16 mouse cellular contexts compared by ENCODE assay signal in the genomic region with DNA sequence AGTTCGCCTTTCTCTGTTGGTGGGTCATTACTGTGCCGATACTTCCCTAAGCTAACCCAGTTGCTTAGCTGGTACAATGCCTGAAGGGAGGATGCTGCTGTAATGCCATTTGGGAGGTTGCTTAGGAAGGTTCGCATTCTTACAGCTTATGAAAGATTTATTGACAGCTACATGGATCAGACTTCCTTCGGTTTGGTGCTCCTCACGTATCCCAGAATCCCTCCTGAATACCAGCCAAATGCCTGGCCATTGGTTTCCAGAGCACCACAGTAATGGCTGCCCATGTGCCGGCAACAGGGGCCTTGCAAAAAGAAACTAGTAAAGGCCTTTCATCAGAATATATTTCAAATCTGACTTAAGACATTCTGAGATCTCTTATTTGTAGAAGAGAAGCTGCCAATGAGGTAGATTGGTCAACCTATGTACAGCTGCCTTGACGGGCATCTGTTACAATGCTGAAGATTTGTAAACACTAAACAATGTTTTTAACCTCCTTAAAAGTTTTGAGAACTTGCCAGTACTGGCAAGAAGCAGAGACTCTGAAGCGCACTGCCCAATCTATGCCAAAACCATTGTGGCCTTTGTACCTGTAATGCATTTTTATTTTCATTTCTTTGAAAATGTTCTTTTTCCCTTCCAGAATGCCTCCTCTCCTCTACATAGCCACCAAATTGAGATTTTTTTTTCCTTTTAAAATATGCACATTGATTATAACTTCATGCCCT. TPM values are rescaled to one million over a fixed set of nuclear protein-coding genes. Genes with fewer than 3 reads are reported as not detected.
DNase-seq lines count a peak whose midpoint lies in the region; ATAC-seq and TF ChIP-seq lines count a peak whose summit lies in the region.
"Had no signal": no experiment of that assay in that cellular context is flagged by ENCODE, and none has a peak within 500 bp of the region (broad histone marks: within the 10 kb centered on the region; RNA-seq: fewer than 3 reads in every experiment).

No protein-coding gene starts in this region.

- intact Hi-C loops in heart, adult 2 months (cut with DNase I): loop anchor here (10.0 kb wide), 1 partner anchor 1139 kb away; a partner anchor contains a TSS
- intact Hi-C loops in left cerebral cortex, postnatal 4 days (cut with DNase I): loop anchor here (10.0 kb wide), 2 partner anchors 119 to 319 kb away; no protein-coding TSS in a partner anchor

- peaks cover 16% of the 10 kb centered on the region for H3K4me1 ChIP-seq in heart, adult 2 months (ENCODE audit: control insufficient read depth, insufficient read depth, low read length)
- H3K4me1 ChIP-seq in forebrain, postnatal 0 days (ENCODE audit: insufficient read depth): peaks cover 9% of the 10 kb centered on the region; the same call in 1 of the 2 replicates
- H3K4me1 ChIP-seq in intestine, embryonic 15.5 days (replicated peaks): no peaks in the 10 kb centered on the region
- H3K4me1 ChIP-seq: liver, embryonic 13.5 days; midbrain, embryonic 10.5 days had no signal

- no peak for TF ChIP-seq EP300 in heart, adult 2 months (IDR thresholded peaks at IDR 0.05; ENCODE audit: insufficient read depth, low read depth, low read length)

- TF ChIP-seq CTCF in heart, adult 2 months (IDR thresholded peaks at IDR 0.05): no peak
- no peak for TF ChIP-seq CTCF in forebrain, postnatal 0 days (IDR thresholded peaks at IDR 0.05; ENCODE audit: low read depth)

- no peaks in the 10 kb centered on the region for H3K27me3 ChIP-seq in heart, adult 2 months (ENCODE audit: control insufficient read depth, insufficient read depth, low read length)
- no peaks in the 10 kb centered on the region for H3K27me3 ChIP-seq in forebrain, postnatal 0 days (ENCODE audit: insufficient read depth, low read length)
- H3K27me3 ChIP-seq in intestine, embryonic 15.5 days (replicated peaks): no peaks in the 10 kb centered on the region
- H3K27me3 ChIP-seq: heart, embryonic 12.5 days had no signal

- peak; percentile 46 for DNase-seq in cerebellum, adult 8-10 months
- no peak for DNase-seq in cerebellum, adult 11 months
- DNase-seq in heart, adult 2 months: no peak
- DNase-seq in heart, postnatal 4 days: no peak
- peak; percentile 60 for DNase-seq in left cerebral cortex, postnatal 4 days
- no peak for DNase-seq in left cerebral cortex, adult 9 months (ENCODE audit: low spot score in 2 of 2)
- peak; percentile 58 for DNase-seq in forebrain, postnatal 0 days
- DNase-seq: adrenal gland, postnatal 36 days; kidney, postnatal 14 days; liver, embryonic 13.5 days; lung, postnatal 14 days had no signal

- peaks cover 7% of the 10 kb centered on the region for H3K79me2 ChIP-seq in heart, adult 2 months (replicated peaks; ENCODE audit: control insufficient read depth, insufficient read depth, low read length)

- no peak overlapping the region; the same call in 1 of the 2 replicates for H3K4me3 ChIP-seq in heart, adult 2 months
- no peak overlapping the region for H3K4me3 ChIP-seq in forebrain, postnatal 0 days (ENCODE audit: low read depth, low read length)
- H3K4me3 ChIP-seq in intestine, embryonic 15.5 days (replicated peaks): no peak overlapping the region
- H3K4me3 ChIP-seq: erythroblast, embryonic 14.5 days; heart, embryonic 12.5 days; liver, embryonic 13.5 days; midbrain, embryonic 10.5 days had no signal

- H3K27ac ChIP-seq in heart, adult 2 months: peak overlapping the region; percentile 3; the same call in 1 of the 2 replicates
- H3K27ac ChIP-seq in forebrain, postnatal 0 days (ENCODE audit: low read depth, low read length): 0 out of 2 replicates have a peak overlapping the region, but pooled peaks have one; percentile 35
- no peak overlapping the region for H3K27ac ChIP-seq in intestine, embryonic 15.5 days
- H3K27ac ChIP-seq: liver, embryonic 13.5 days; midbrain, embryonic 10.5 days had no signal

- WGBS in heart, adult 2 months: 61% methylated on average over 8 of the region's 8 CpGs
- 52% methylated on average over 8 of the region's 8 CpGs for WGBS in forebrain, postnatal 0 days
- 90% methylated on average over 8 of the region's 8 CpGs for WGBS in intestine, embryonic 15.5 days

- H3K4me2 ChIP-seq in forebrain, postnatal 0 days (ENCODE audit: low read depth): peak overlapping the region; percentile 35
- no peak overlapping the region for H3K4me2 ChIP-seq in intestine, embryonic 15.5 days (replicated peaks)
- H3K4me2 ChIP-seq: heart, embryonic 12.5 days; liver, embryonic 13.5 days had no signal

- ATAC-seq in forebrain, postnatal 0 days: 0 out of 2 replicates have a peak, but pooled peaks have one; percentile 14
- ATAC-seq in intestine, embryonic 15.5 days: no peak

- no peak for TF ChIP-seq POLR2A in heart, adult 2 months (IDR thresholded peaks at IDR 0.05; ENCODE audit: insufficient read depth, low read depth, low read length)

- H3K9ac ChIP-seq in heart, adult 2 months (ENCODE audit: low read depth, low read length): no peak overlapping the region
- peak overlapping the region; percentile 2; the same call in 1 of the 2 replicates for H3K9ac ChIP-seq in forebrain, postnatal 0 days
- no peak overlapping the region for H3K9ac ChIP-seq in intestine, embryonic 15.5 days
- H3K9ac ChIP-seq: heart, embryonic 12.5 days; liver, embryonic 13.5 days had no signal

- H3K9me3 ChIP-seq in forebrain, postnatal 0 days (ENCODE audit: low read length): no peaks in the 10 kb centered on the region
- no peaks in the 10 kb centered on the region for H3K9me3 ChIP-seq in intestine, embryonic 15.5 days
- H3K9me3 ChIP-seq: heart, embryonic 12.5 days; liver, embryonic 13.5 days had no signal

- peaks cover 62% of the 10 kb centered on the region for H3K36me3 ChIP-seq in heart, adult 2 months (ENCODE audit: control insufficient read depth, insufficient read depth, low read length)
- no peaks in the 10 kb centered on the region for H3K36me3 ChIP-seq in forebrain, postnatal 0 days (ENCODE audit: insufficient read depth)
- peaks cover 6% of the 10 kb centered on the region for H3K36me3 ChIP-seq in intestine, embryonic 15.5 days

RNA-seq across cellular contexts. Expression of a gene that starts 7.8 kb away (rescaled TPM):
- not detected for total RNA-seq in heart, adult 2 months (2021)
- 0.15 TPM in 1 of 2 replicates, not detected in the other for polyA plus RNA-seq in heart, adult 2 months (2012; rRNA removed)
- total RNA-seq in heart, postnatal 4 days (2021): not detected
- 1 to 10 TPM; 6.6 to 8.2 TPM for total RNA-seq in left cerebral cortex, postnatal 4 days (2021)
- 12.9 and 15.2 TPM in 2 replicates for total RNA-seq in forebrain, postnatal 0 days (2014; rRNA removed)
- polyA plus RNA-seq in forebrain, postnatal 0 days (2015; fragmentation: Nextera tagmentation; extraction: Ambion mirVana): 19.3 and 20.7 TPM in 2 replicates
- 2.5 and 3.9 TPM in 2 replicates for polyA plus RNA-seq in intestine, embryonic 15.5 days (2015; fragmentation: Nextera tagmentation; extraction: Ambion mirVana)
- total RNA-seq: adrenal gland, postnatal 36 days; neutrophil, adult 5-6 weeks had no signal
- polyA plus RNA-seq: erythroblast, embryonic 14.5 days had no signal

RNA-seq across cellular contexts. Expression of a gene that starts 13.2 kb away (rescaled TPM):
- 100 to 1,000 TPM; 126 to 128 TPM for total RNA-seq in heart, adult 2 months (2021)
- polyA plus RNA-seq in heart, adult 2 months (2012; rRNA removed): 70.3 and 75.6 TPM in 2 replicates
- total RNA-seq in heart, postnatal 4 days (2021): 100 to 1,000 TPM; 206 to 217 TPM
- 10 to 100 TPM; 97.1 to 99.7 TPM for total RNA-seq in left cerebral cortex, postnatal 4 days (2021)
- total RNA-seq in forebrain, postnatal 0 days (2014; rRNA removed): 44.1 and 51.2 TPM in 2 replicates
- 38.2 and 57.5 TPM in 2 replicates for polyA plus RNA-seq in forebrain, postnatal 0 days (2015; fragmentation: Nextera tagmentation; extraction: Ambion mirVana)
- 30.2 and 37.3 TPM in 2 replicates for polyA plus RNA-seq in intestine, embryonic 15.5 days (2015; fragmentation: Nextera tagmentation; extraction: Ambion mirVana)

Comparison
In these comparisons a context has a peak if more than half of its experiments do, and no peak if none do; other contexts are left out.
1. DNase-seq: peak in cerebellum, adult 8-10 months (single experiment), left cerebral cortex, postnatal 4 days (single experiment) and forebrain, postnatal 0 days (single experiment); none in cerebellum, adult 11 months (single experiment), heart, adult 2 months (0 of 2), heart, postnatal 4 days (single experiment) and left cerebral cortex, adult 9 months (0 of 2).
2. RNA of a gene that starts 7.8 kb away (total RNA-seq): 12.9 to 15.2 TPM in forebrain, postnatal 0 days and 6.6 to 8.2 TPM in left cerebral cortex, postnatal 4 days; not detected in heart, postnatal 4 days and not detected in heart, adult 2 months; every median in the first group is over 4 times any median in the second.